Mouse (Mus musculus) hindbrain, embryonic 14.5 days (tissue): ENCODE results near the gene Ring1. TPM values are rescaled to one million over a fixed set of nuclear protein-coding genes. Genes with fewer than 3 reads are reported as not detected.

Source experiments
- ATAC-seq: fragments of 200-750 bp; cut with Nextera tagmentation; 2 replicates; pipeline ENCODE4 v1.8.0; 2017; ENCODE audit warnings: moderate number of reproducible peaks, mild to moderate bottlenecking, moderate TSS enrichment, moderate library complexity; ENCODE audit not compliant: low FRiP score
- DNase-seq: peaks from one replicate; pipeline ENCODE4 v3.0.0-alpha.2; 2015; ENCODE audit warnings: low spot score
- H3K27ac ChIP-seq: fragments of 300-500 bp; sonication (generic); 2 replicates; pipeline ENCODE4 v1.5.1; 2014; ENCODE audit warnings: mild to moderate bottlenecking, moderate library complexity
- H3K27me3 ChIP-seq: fragments of 300-500 bp; sonication (generic); 2 replicates; pipeline ENCODE4 v1.6.1; 2014; ENCODE audit warnings: mild to moderate bottlenecking, low read length, mixed read lengths; ENCODE audit not compliant: control insufficient read depth, insufficient read depth
- H3K36me3 ChIP-seq: fragments of 300-500 bp; sonication (generic); replicated peaks from 2 replicates; pipeline ENCODE4 v1.6.1; 2014; ENCODE audit not compliant: control insufficient read depth, insufficient read depth
- H3K4me1 ChIP-seq: fragments of 300-500 bp; sonication (generic); replicated peaks from 2 replicates; pipeline ENCODE4 v1.6.1; 2014; ENCODE audit warnings: antibody characterized with exemption, low read length, mixed read lengths; ENCODE audit not compliant: control insufficient read depth, insufficient read depth
- H3K4me2 ChIP-seq: fragments of 300-500 bp; sonication (generic); replicated peaks from 2 replicates; pipeline ENCODE4 v1.6.1; 2014; ENCODE audit warnings: mild to moderate bottlenecking, moderate library complexity
- H3K4me3 ChIP-seq: fragments of 300-500 bp; sonication (generic); replicated peaks from 2 replicates; pipeline ENCODE4 v1.5.1; 2014; ENCODE audit warnings: mild to moderate bottlenecking, low read length
- H3K9ac ChIP-seq: fragments of 300-500 bp; sonication (generic); 2 replicates; pipeline ENCODE4 v1.6.1; 2014
- H3K9me3 ChIP-seq: fragments of 300-500 bp; sonication (generic); 2 replicates; pipeline ENCODE4 v1.6.1; 2016; ENCODE audit warnings: low read length; ENCODE audit not compliant: control insufficient read depth
- WGBS: fragments of 180-500 bp; shearing (Covaris S2); extraction: QIAGEN DNeasy Blood & Tissue Kit; methylation state at CpG from one replicate; pipeline ENCODE4 v1.1.7; 2014; 5-methylcytosine and 5-hydroxymethylcytosine counted together
- polyA plus RNA-seq: library from polyadenylated mRNA; unstranded; fragments of >200 nt; fragmentation: Nextera tagmentation; extraction: Ambion mirVana; gene quantifications from 2 replicates; pipeline ENCODE4 v1.2.1, GENCODE M21; 2014

The Ring1 gene
- polyA plus RNA-seq, 1 experiment from 2014 or later, result 7.8 TPM

GRCm38 (mm10) chr17:34038440-34038839, 14.0 kb upstream of the Ring1 start:
- H3K27me3 ChIP-seq, result no peaks in the 10 kb centered on the region
- peak overlapping the region; percentile 52; the same call in 1 of the 2 replicates for H3K9ac ChIP-seq
- H3K4me1 ChIP-seq, result peaks cover 19% of the 10 kb centered on the region
- DNase-seq (no peak), ATAC-seq (peak; percentile 35; the same call in 1 of the 2 replicates)
- H3K9me3 ChIP-seq, result no peaks in the 10 kb centered on the region
- WGBS, result 9% methylated on average over 20 of the region's 21 CpGs
- H3K36me3 ChIP-seq, result peaks cover 45% of the 10 kb centered on the region
- 0 out of 2 replicates have a peak overlapping the region, but pooled peaks have one; percentile 14 for H3K27ac ChIP-seq
- peak overlapping the region; percentile 51 for H3K4me2 ChIP-seq
- peak overlapping the region; percentile 14; the same call in 1 of the 2 replicates for H3K4me3 ChIP-seq

- ATAC-seq (no peak), DNase-seq (no peak)
- Histone ChIP-seq H3K27ac (no peak overlapping the region), H3K4me2 (no peak overlapping the region), H3K4me3 (no peak overlapping the region), H3K27me3 (no peaks in the 10 kb centered on the region), H3K9me3 (no peaks in the 10 kb centered on the region), H3K9ac (no peak overlapping the region), H3K4me1 (peaks cover 28% of the 10 kb centered on the region), H3K36me3 (peaks cover 45% of the 10 kb centered on the region)
- 97% methylated on average over 7 of the region's 7 CpGs for WGBS
Observed at GRCm38 (mm10) chr17:34037241-34037640, 12.8 kb upstream of the Ring1 start.

GRCm38 (mm10) chr17:34036647-34037046, 12.2 kb upstream of the Ring1 start:
- Histone ChIP-seq H3K4me3 (no peak overlapping the region), H3K27ac (no peak overlapping the region), H3K9ac (no peak overlapping the region), H3K9me3 (no peaks in the 10 kb centered on the region), H3K4me2 (no peak overlapping the region), H3K27me3 (no peaks in the 10 kb centered on the region), H3K36me3 (peaks cover 45% of the 10 kb centered on the region), H3K4me1 (peaks cover 28% of the 10 kb centered on the region)
- no peak for ATAC-seq
- no peak for DNase-seq
- WGBS, result 81% methylated on average over 10 of the region's 10 CpGs

GRCm38 (mm10) chr17:34035517-34035916, 11.0 kb upstream of the Ring1 start:
- ATAC-seq (no peak), DNase-seq (no peak)
- Histone ChIP-seq H3K4me3 (no peak overlapping the region), H3K27me3 (no peaks in the 10 kb centered on the region), H3K36me3 (peaks cover 45% of the 10 kb centered on the region), H3K9ac (no peak overlapping the region), H3K4me1 (peaks cover 29% of the 10 kb centered on the region), H3K9me3 (no peaks in the 10 kb centered on the region), H3K27ac (no peak overlapping the region), H3K4me2 (no peak overlapping the region)
- 91% methylated on average over 9 of the region's 9 CpGs for WGBS

GRCm38 (mm10) chr17:34034064-34034463, 9.6 kb upstream of the Ring1 start:
- H3K27ac ChIP-seq, result no peak overlapping the region
- 0 out of 2 replicates have a peak overlapping the region, but pooled peaks have one; percentile 3 for H3K4me3 ChIP-seq
- no peaks in the 10 kb centered on the region for H3K9me3 ChIP-seq
- peaks cover 40% of the 10 kb centered on the region for H3K4me1 ChIP-seq
- DNase-seq, result peak; percentile 50
- H3K9ac ChIP-seq, result no peak overlapping the region
- WGBS, result 78% methylated on average over 10 of the region's 10 CpGs
- no peak for ATAC-seq
- H3K4me2 ChIP-seq, result no peak overlapping the region
- no peaks in the 10 kb centered on the region for H3K27me3 ChIP-seq
- H3K36me3 ChIP-seq, result peaks cover 59% of the 10 kb centered on the region

GRCm38 (mm10) chr17:34033441-34033840, 9.0 kb upstream of the Ring1 start:
- Histone ChIP-seq H3K9ac (no peak overlapping the region; the same call in 1 of the 2 replicates), H3K27me3 (no peaks in the 10 kb centered on the region), H3K9me3 (no peaks in the 10 kb centered on the region), H3K27ac (no peak overlapping the region), H3K4me3 (no peak overlapping the region), H3K36me3 (peaks cover 65% of the 10 kb centered on the region), H3K4me1 (peaks cover 38% of the 10 kb centered on the region), H3K4me2 (0 out of 2 replicates have a peak overlapping the region, but pooled peaks have one; percentile 4)
- DNase-seq (no peak), ATAC-seq (no peak)
- WGBS, result 96% methylated on average over 9 of the region's 9 CpGs

- H3K4me2 ChIP-seq, result peak overlapping the region; percentile 80
- H3K4me3 ChIP-seq, result peak overlapping the region; percentile 90
- WGBS, result 64% methylated on average over 9 of the region's 9 CpGs
- H3K4me1 ChIP-seq, result peaks cover 38% of the 10 kb centered on the region
- H3K27me3 ChIP-seq, result no peaks in the 10 kb centered on the region
- H3K9me3 ChIP-seq, result no peaks in the 10 kb centered on the region
- no peak for ATAC-seq
- peak overlapping the region; percentile 95 for H3K9ac ChIP-seq
- H3K27ac ChIP-seq, result no peak overlapping the region
- no peak for DNase-seq
- peaks cover 63% of the 10 kb centered on the region for H3K36me3 ChIP-seq
Observed at GRCm38 (mm10) chr17:34032806-34033205, 8.3 kb upstream of the Ring1 start.

GRCm38 (mm10) chr17:34032174-34032632, 7.7 kb upstream of the Ring1 start:
- Histone ChIP-seq H3K4me2 (peak overlapping the region; percentile 80), H3K27ac (peak overlapping the region; percentile 99), H3K9ac (peak overlapping the region; percentile 95), H3K27me3 (no peaks in the 10 kb centered on the region), H3K9me3 (no peaks in the 10 kb centered on the region), H3K4me1 (peaks cover 41% of the 10 kb centered on the region), H3K36me3 (peaks cover 57% of the 10 kb centered on the region), H3K4me3 (peak overlapping the region; percentile 90)
- WGBS, result under 1% methylated on average over 43 of the region's 48 CpGs
- ATAC-seq, result no peak; the same call in 1 of the 2 replicates
- DNase-seq, result peak; percentile 41

- DNase-seq (peak; percentile 99), ATAC-seq (peak; percentile 80)
- Histone ChIP-seq H3K27ac (peak within 1 kb of the TSS; percentile 99), H3K9ac (peak within 1 kb of the TSS; percentile 95), H3K4me2 (peak within 1 kb of the TSS; percentile 80), H3K4me1 (peaks cover 47% of the 10 kb centered on the region), H3K4me3 (peak within 1 kb of the TSS; percentile 90), H3K9me3 (no peaks in the 10 kb centered on the region), H3K27me3 (no peaks in the 10 kb centered on the region), H3K36me3 (peaks cover 51% of the 10 kb centered on the region)
- WGBS, result under 1% methylated on average over 86 of the region's 88 CpGs
Observed at GRCm38 (mm10) chr17:34031465-34032173, 7.1 kb upstream of the Ring1 start, which contains the start of the genes Slc39a7 and Rxrb. Slc39a7 (minus strand) TSS chr17:34031682. Rxrb (plus strand) TSS chr17:34031812.
